Mouse (Mus musculus) liver, embryonic 11.5 days (tissue): ENCODE results near the gene Crygn. TPM values are rescaled to one million over a fixed set of nuclear protein-coding genes. Genes with fewer than 3 reads are reported as not detected.

Source experiments
- ATAC-seq: fragments of 200-750 bp; cut with Nextera tagmentation; replicated peaks from 2 replicates; pipeline ENCODE4 v1.8.0; 2017; ENCODE audit warnings: moderate number of reproducible peaks, mild to moderate bottlenecking, moderate TSS enrichment, moderate library complexity; ENCODE audit not compliant: low FRiP score
- DNase-seq: peaks from one replicate; pipeline ENCODE4 v3.0.0-alpha.2; 2017; ENCODE audit warnings: low spot score
- H3K27ac ChIP-seq: fragments of 300-500 bp; sonication (generic); 2 replicates; pipeline ENCODE4 v1.5.1; 2014; ENCODE audit warnings: mild to moderate bottlenecking, low read depth, low read length, control low read depth
- H3K27me3 ChIP-seq: fragments of 300-500 bp; sonication (generic); replicated peaks from 2 replicates; pipeline ENCODE4 v1.6.1; 2014; ENCODE audit warnings: low read length, mixed read lengths; ENCODE audit not compliant: control insufficient read depth, insufficient read depth
- H3K36me3 ChIP-seq: fragments of 300-500 bp; sonication (generic); 2 replicates; pipeline ENCODE4 v1.6.1; 2014; ENCODE audit warnings: mild to moderate bottlenecking, low read length, moderate library complexity, mixed read lengths; ENCODE audit not compliant: control insufficient read depth, insufficient read depth
- H3K4me1 ChIP-seq: fragments of 300-500 bp; sonication (generic); replicated peaks from 2 replicates; pipeline ENCODE4 v1.6.1; 2014; ENCODE audit warnings: low read length, mixed read lengths; ENCODE audit not compliant: control insufficient read depth, insufficient read depth
- H3K4me2 ChIP-seq: fragments of 300-500 bp; sonication (generic); 2 replicates; pipeline ENCODE4 v1.6.1; 2014; ENCODE audit warnings: mild to moderate bottlenecking, control low read depth, moderate library complexity
- H3K4me3 ChIP-seq: fragments of 300-500 bp; sonication (generic); 2 replicates; pipeline ENCODE4 v1.5.1; 2014; ENCODE audit warnings: low read depth, low read length, control low read depth
- H3K9ac ChIP-seq: fragments of 300-500 bp; sonication (generic); 2 replicates; pipeline ENCODE4 v1.6.1; 2014; ENCODE audit warnings: low read depth, low read length, control low read depth
- H3K9me3 ChIP-seq: fragments of 300-500 bp; sonication (generic); 2 replicates; pipeline ENCODE4 v1.6.1; 2016; ENCODE audit warnings: low read length, inconsistent platforms, mixed read lengths; ENCODE audit not compliant: control insufficient read depth
- WGBS: fragments of 180-500 bp; shearing (Covaris S2); extraction: QIAGEN DNeasy Blood & Tissue Kit; methylation state at CpG from one replicate; pipeline ENCODE4 v1.1.7; 2014; 5-methylcytosine and 5-hydroxymethylcytosine counted together
- polyA plus RNA-seq: library from polyadenylated mRNA; unstranded; fragments of >200 nt; fragmentation: Nextera tagmentation; extraction: Ambion mirVana; gene quantifications from 2 replicates; pipeline ENCODE4 v1.2.1, GENCODE M21; 2014

Crygn gene
- polyA plus RNA-seq, 1 experiment from 2014 or later, result not detected

DNA sequence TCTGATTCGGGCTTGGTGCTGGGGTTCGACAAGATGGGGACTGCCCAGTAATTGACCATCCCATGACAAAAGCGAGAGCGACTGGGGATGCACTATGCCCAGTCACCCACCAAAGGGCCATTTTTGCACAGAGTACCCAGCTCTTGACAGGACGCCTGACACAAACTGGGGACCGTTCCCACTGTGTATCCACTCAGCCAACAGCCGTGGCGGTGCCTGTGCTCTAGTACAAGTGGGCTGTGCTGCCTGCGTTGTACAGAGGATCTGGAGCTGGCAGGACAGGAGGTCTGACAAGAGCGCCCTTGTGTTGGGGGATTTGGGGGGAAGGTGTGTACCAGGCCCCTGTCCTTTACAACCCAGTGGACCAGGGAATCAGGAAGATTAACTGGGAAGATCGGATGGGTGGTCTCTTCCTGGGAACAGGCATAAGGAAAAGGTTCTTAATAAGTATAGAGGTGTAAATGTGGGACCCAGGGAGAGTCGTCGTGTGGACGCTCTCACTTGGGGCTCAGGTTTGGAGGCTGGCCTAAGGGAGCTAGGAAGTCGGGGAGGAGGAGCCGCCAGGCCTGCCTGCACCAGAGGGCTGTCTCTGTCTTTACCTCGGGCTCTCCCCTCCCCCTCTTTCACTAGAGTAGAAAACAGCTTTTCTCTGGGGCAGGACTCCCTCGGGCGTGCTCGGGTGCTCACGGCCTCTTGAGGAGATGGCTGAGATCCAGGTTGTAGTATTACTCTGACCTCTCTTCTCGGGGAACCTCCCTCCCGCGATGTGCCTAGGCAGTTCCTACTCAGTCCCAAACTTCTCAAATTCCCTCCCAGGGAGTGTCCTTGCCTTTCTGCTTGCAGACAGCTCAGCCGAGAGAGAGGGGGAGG, 6.3 kb downstream of the Crygn start:
- peak overlapping the region; percentile 61 for H3K4me3 ChIP-seq
- H3K36me3 ChIP-seq, result no peaks in the 10 kb centered on the region
- peak overlapping the region; percentile 49 for H3K27ac ChIP-seq
- H3K9me3 ChIP-seq, result no peaks in the 10 kb centered on the region
- H3K27me3 ChIP-seq, result no peaks in the 10 kb centered on the region
- ATAC-seq, result peak; percentile 42
- DNase-seq, result peak; percentile 70
- peak overlapping the region; percentile 77 for H3K4me2 ChIP-seq
- H3K4me1 ChIP-seq, result peaks cover 24% of the 10 kb centered on the region
- WGBS, result 5% methylated on average over 25 of the region's 25 CpGs
- H3K9ac ChIP-seq, result peak overlapping the region; percentile 60

- peaks cover 24% of the 10 kb centered on the region for H3K4me1 ChIP-seq
- WGBS, result 1% methylated on average over 59 of the region's 59 CpGs
- no peaks in the 10 kb centered on the region for H3K9me3 ChIP-seq
- H3K9ac ChIP-seq, result peak overlapping the region; percentile 60
- H3K27me3 ChIP-seq, result no peaks in the 10 kb centered on the region
- peak overlapping the region; percentile 77 for H3K4me2 ChIP-seq
- H3K27ac ChIP-seq, result peak overlapping the region; percentile 49
- peak; percentile 96 for DNase-seq
- no peaks in the 10 kb centered on the region for H3K36me3 ChIP-seq
- peak overlapping the region; percentile 61 for H3K4me3 ChIP-seq
- ATAC-seq, result peak; percentile 73
Observed at GRCm38 (mm10) chr5:24750321-24751304, 7.2 kb downstream of the Crygn start.

- Histone ChIP-seq H3K9me3 (no peaks in the 10 kb centered on the region), H3K27me3 (no peaks in the 10 kb centered on the region), H3K4me3 (peak overlapping the region; percentile 61; the same call in 1 of the 2 replicates), H3K4me2 (peak overlapping the region; percentile 77), H3K36me3 (no peaks in the 10 kb centered on the region), H3K9ac (0 out of 2 replicates have a peak overlapping the region, but pooled peaks have one; percentile 7), H3K27ac (no peak overlapping the region), H3K4me1 (peaks cover 24% of the 10 kb centered on the region)
- DNase-seq, result no peak
- ATAC-seq, result no peak
- WGBS, result 61% methylated on average over 5 of the region's 5 CpGs
Observed at GRCm38 (mm10) chr5:24749731-24750130, 8.1 kb downstream of the Crygn start.

- Histone ChIP-seq H3K9ac (no peak overlapping the region), H3K4me1 (peaks cover 24% of the 10 kb centered on the region), H3K4me2 (no peak overlapping the region), H3K4me3 (no peak overlapping the region), H3K9me3 (no peaks in the 10 kb centered on the region), H3K27me3 (no peaks in the 10 kb centered on the region), H3K27ac (no peak overlapping the region), H3K36me3 (no peaks in the 10 kb centered on the region)
- ATAC-seq (no peak), DNase-seq (no peak)
- WGBS, result 21% methylated on average over 6 of the region's 6 CpGs
Observed at GRCm38 (mm10) chr5:24747533-24747932, 10.3 kb downstream of the Crygn start.

DNA sequence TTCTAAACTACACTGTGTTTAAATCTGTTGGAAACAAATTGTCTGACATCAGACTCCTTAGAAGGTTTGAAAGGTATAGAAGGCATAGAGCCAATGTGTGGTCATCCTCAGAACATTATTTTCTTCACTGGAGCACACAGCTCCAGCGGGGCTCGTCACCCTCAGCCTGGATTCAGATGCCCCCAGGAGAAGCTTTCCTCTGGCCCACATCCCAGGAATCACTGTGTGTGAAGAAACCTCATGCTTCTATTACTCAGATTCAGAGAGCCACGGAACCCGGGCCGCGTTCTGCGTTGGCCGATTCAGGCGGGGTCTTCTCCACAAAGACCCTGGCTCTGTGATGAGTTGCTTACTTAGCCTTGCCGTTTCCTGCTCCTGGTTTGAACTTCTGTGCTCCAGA, 13.9 kb downstream of the Crygn start:
- ATAC-seq, result no peak
- 90% methylated on average over 10 of the region's 10 CpGs for WGBS
- H3K4me1 ChIP-seq, result peaks cover 7% of the 10 kb centered on the region
- H3K9ac ChIP-seq, result no peak overlapping the region
- H3K4me2 ChIP-seq, result no peak overlapping the region
- H3K4me3 ChIP-seq, result no peak overlapping the region
- no peaks in the 10 kb centered on the region for H3K36me3 ChIP-seq
- H3K27me3 ChIP-seq, result no peaks in the 10 kb centered on the region
- DNase-seq, result no peak
- no peak overlapping the region for H3K27ac ChIP-seq
- H3K9me3 ChIP-seq, result no peaks in the 10 kb centered on the region

GRCm38 (mm10) chr5:24741172-24741885, 16.5 kb downstream of the Crygn start:
- H3K9me3 ChIP-seq, result no peaks in the 10 kb centered on the region
- no peak overlapping the region for H3K4me3 ChIP-seq
- no peaks in the 10 kb centered on the region for H3K27me3 ChIP-seq
- 77% methylated on average over 15 of the region's 15 CpGs for WGBS
- no peak overlapping the region for H3K27ac ChIP-seq
- H3K36me3 ChIP-seq, result no peaks in the 10 kb centered on the region
- no peak for ATAC-seq
- H3K4me2 ChIP-seq, result no peak overlapping the region
- peaks cover 3% of the 10 kb centered on the region; the same call in 1 of the 2 replicates for H3K4me1 ChIP-seq
- DNase-seq, result no peak
- no peak overlapping the region for H3K9ac ChIP-seq

- Histone ChIP-seq H3K4me2 (peak overlapping the region; percentile 13), H3K4me3 (no peak overlapping the region), H3K9ac (no peak overlapping the region), H3K27me3 (no peaks in the 10 kb centered on the region), H3K27ac (peak overlapping the region; percentile 50), H3K4me1 (peaks cover 5% of the 10 kb centered on the region; the same call in 1 of the 2 replicates), H3K9me3 (no peaks in the 10 kb centered on the region), H3K36me3 (no peaks in the 10 kb centered on the region)
- 20% methylated on average over 15 of the region's 15 CpGs for WGBS
- DNase-seq, result peak; percentile 58
- peak; percentile 39; the same call in 1 of the 2 replicates for ATAC-seq
Observed at GRCm38 (mm10) chr5:24739141-24739753, 18.6 kb downstream of the Crygn start.
